Mouse (Mus musculus) heart, postnatal 36 days (tissue): ENCODE results near the gene Pomt2. TPM values are rescaled to one million over a fixed set of nuclear protein-coding genes. Genes with fewer than 3 reads are reported as not detected.

ENCODE experiments used
- DNase-seq, 2 experiments: peaks; one replicate each; pipeline ENCODE4 v3.0.0; 2021 to 2022
- intact Hi-C: fragments of 180-260 bp; cut with DNase I; formaldehyde crosslinking; loops from one replicate; pipeline ENCODE4 v1.15.1; 2025
- total RNA-seq, 2 experiments: library from RNA; stranded (reverse); gene quantifications; 2 replicates each; pipeline ENCODE4 v1.2.3; 2021

Pomt2 gene
- total RNA-seq, 2 experiments from 2014 or later: 10.3 to 10.9 TPM

- intact Hi-C loops: no loop called here
- no peak for DNase-seq
These were observed 90.7 kb downstream of the Pomt2 start for GRCm38 (mm10) chr12:87057066-87057465.

Other genes with a start within 250 kb of the Pomt2 start
- gene Cipc, start 200.9 kb downstream of the Pomt2 start, total RNA-seq: 10 to 100 TPM; 46.4 to 48.4 TPM
- not detected for gene Zdhhc22, start 157.5 kb downstream of the Pomt2 start, total RNA-seq
- under 1 TPM in 1 of 2 experiments, not detected in 1; 0.25 TPM for gene Tmem63c, start 126.6 kb downstream of the Pomt2 start, total RNA-seq
- not detected for gene Ngb, start 45.4 kb downstream of the Pomt2 start, total RNA-seq
- 10 to 100 TPM; 47.6 TPM for gene Gstz1, start 803 bp downstream of the Pomt2 start, total RNA-seq
- not detected for gene Samd15, start 51.8 kb upstream of the Pomt2 start, total RNA-seq
- gene Tmed8, start 52.5 kb upstream of the Pomt2 start, total RNA-seq: 1 to 10 TPM; 5.1 to 5.9 TPM
- gene Noxred1, start 90.8 kb upstream of the Pomt2 start, total RNA-seq: under 1 TPM; 0.49 to 1.00 TPM
- gene Vipas39, start 118.3 kb upstream of the Pomt2 start, total RNA-seq: 10 to 100 TPM; 21.2 to 24.5 TPM
- gene Ahsa1, start 118.5 kb upstream of the Pomt2 start, total RNA-seq: 100 to 1,000 TPM; 120 to 147 TPM
- not detected for gene Ism2, start 151.7 kb upstream of the Pomt2 start, total RNA-seq
- gene Sptlc2, start 240.4 kb upstream of the Pomt2 start, total RNA-seq: 10 to 100 TPM; 27.2 to 28.8 TPM